Mouse (Mus musculus): ENCODE data around the gene Ephb2.

DNA sequence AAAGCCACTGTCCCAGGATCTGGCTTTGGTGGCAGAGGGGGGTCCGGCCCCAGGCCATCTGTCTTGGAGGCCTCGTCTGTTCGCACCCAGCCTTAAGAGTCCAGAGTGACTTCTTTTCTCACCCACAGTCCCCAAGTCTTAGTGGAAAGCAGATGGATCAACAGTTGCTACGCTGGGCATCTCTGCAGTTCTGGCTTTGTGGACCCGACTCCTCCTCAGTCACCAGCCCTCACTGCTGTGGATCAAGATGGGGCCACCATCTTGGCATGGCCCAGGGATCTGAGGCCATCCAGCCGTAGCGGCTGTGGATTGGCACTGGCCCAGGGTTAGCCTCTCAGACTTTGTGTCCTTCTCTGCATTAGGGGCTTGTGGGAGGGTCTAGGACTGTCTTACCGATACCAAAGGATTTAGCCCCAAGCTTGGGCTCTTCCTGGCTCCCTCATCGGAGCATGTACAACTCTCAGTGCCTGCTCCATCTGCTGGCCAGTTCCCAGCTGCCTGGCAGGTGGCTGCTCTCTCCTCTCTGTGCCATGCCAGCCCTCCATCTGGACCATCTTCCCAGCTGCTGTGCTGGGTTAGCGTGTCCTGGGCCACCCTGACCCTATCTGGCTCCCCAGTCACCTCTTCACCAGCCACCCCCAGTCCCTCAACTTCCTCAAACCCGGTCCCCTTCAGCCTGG, 137.2 kb downstream of the Ephb2 start:
- TF ChIP-seq TAL1 (IDR thresholded peaks at IDR 0.05; ENCODE audit: low read length) (no peak), GATA1 (IDR thresholded peaks at IDR 0.05; ENCODE audit: low read length) (no peak)
